Mouse (Mus musculus): ENCODE data around the gene Taf13.

DNA sequence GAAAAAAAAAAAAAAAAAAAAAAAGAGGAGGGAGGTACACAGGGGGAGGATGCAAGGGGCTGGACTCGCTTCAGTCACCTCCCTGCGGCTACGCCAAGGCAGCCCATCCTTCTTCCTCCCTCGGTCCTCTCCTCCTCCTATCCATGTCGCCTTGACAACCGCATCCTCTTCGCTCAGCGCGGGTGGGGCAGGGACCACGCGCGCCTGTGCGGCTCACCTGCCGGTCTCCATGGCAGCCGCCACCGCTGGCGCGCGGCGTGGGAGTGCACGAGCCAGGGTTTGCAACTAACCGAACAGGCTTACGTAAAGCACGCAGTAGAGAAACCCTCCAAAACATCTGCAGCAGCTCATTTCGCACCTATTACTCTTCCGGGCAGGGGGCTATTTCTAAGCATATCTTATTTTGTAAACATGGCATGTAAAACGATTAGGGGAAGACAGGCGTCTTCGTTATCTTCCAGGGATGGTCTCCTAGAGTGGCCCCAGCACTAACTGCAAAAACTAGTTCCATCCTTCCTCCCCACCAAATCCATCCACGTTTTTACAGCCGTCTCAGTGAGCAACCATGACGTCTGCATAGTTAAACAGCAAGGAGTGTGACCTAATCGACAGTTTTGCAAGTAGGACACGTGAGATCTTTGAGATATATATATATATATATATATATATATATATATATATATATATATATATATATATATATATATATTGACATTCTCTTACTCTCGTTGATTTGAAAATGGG, 34.8 kb upstream of the Taf13 start, which contains the start of gene 5330417C22Rik:
- TF ChIP-seq CTCF (IDR thresholded peaks at IDR 0.05; ENCODE audit: extremely low read depth, insufficient read depth, insufficient read length, insufficient replicate concordance) (no peak), POLR2A (IDR thresholded peaks at IDR 0.05; ENCODE audit: low read depth, low read length) (no peak)
